Mouse (Mus musculus): Measurements from ENCODE around the gene Cpne4.

Cpne4 gene

DNA sequence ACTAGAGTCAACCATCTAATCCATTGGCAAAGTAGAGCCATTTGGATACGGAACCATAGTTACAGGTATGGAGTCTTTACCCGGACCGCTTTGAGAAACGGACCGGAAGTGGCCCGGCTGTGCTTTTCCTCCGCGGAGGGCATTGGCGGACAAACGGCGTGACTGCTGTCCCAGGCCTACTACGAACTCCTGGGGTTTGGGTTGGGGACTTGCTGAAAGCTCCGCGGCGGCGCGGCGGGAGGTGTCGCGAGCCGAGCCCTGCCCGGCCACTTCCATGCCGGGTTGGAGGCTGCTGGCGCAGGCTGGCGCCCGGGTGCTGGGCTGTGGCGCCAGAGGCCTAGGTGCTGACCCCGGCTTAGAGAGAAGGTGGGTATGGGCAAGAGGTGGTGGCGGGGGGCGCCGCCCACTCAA, 506.1 kb downstream of the Cpne4 start, which contains the start of gene Mrpl3:
Mrpl3 (plus strand) TSS at position 93 of the 411 bp plus-strand sequence.
- peak; percentile 85 for DNase-seq

GRCm38 (mm10) chr9:105053812-105054211, 506.7 kb downstream of the Cpne4 start:
- DNase-seq: no peak

GRCm38 (mm10) chr9:105069106-105069505, 522.0 kb downstream of the Cpne4 start:
- no peak for DNase-seq

DNA sequence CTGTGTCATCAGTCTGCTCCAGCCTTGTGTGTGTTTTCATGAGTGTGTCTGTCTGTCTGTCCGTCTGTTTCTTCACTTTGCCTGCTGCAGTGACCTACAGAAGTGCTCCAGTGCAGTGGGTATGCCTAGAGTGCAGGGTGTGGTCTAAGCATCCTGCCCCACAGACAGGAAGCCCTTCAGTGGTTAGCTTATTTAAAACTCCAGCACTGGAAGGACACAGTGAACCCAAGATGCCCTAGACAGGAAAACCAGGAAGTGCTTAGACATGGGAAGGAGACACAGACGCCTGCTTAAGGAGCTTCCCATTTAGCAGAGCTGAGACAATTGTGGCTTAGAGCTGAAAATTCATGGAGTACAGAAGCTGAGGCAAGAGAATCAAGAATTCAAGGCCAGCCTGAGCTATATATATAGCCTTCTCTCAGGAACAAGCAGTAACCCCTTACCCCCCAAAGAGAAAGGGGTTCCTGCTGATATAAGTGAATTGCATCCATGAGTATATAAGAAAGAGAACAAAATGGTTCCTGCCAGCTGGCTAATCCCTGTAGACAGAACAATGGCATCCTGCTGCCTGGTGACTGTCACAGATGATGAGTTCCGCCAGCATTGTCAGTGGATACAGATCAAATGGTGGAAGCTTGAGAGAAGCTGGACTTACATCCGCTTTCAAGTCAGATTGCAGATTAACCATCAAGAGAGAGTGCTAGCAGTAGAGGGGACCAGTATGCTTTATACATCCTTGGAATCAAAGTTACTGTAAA, 526.1 kb downstream of the Cpne4 start:
- DNase-seq: no peak

DNA sequence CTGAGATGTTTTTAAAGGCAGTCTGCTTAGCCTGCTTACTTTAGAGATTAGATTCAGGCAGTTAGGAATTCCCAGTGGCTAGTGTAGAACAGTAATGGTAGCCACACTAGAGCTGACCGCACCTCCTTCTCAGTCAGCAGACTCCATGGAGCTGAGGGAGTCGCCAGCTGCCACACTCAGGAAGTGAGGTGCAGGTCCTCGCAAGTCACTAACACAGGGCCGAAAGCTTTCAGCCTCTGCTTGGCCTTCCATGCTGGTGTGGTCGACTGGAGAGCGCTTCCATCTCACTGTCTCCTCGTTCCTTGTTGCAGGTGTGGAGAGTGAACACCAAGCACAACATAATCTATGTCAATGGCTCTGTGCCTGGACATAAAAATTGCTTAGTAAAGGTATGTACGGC, 527.8 kb downstream of the Cpne4 start:
- DNase-seq: no peak

- no peak for DNase-seq
Observed at GRCm38 (mm10) chr9:105076756-105077424, 529.8 kb downstream of the Cpne4 start.

GRCm38 (mm10) chr9:105078460-105078859, 531.4 kb downstream of the Cpne4 start:
- no peak for DNase-seq

- DNase-seq: no peak
Observed at GRCm38 (mm10) chr9:105080246-105080645, 533.2 kb downstream of the Cpne4 start.

Data from thymus, postnatal 14 days (tissue).